18 mouse cellular contexts compared by ENCODE assay signal in genomic region chr17:10054375-10054774, GRCm38 (mm10).
DNase-seq lines count a peak whose midpoint lies in the region; ATAC-seq and TF ChIP-seq lines count a peak whose summit lies in the region.
"Had no signal": no experiment of that assay in that cellular context is flagged by ENCODE, and none has a peak within 500 bp of the region (broad histone marks: within the 10 kb centered on the region; RNA-seq: fewer than 3 reads in every experiment).

No protein-coding gene starts in this region.

- no peak for TF ChIP-seq CTCF in heart, adult 2 months (IDR thresholded peaks at IDR 0.05)

- no peak overlapping the region for H3K9ac ChIP-seq in heart, adult 2 months (ENCODE audit: low read depth, low read length)
- H3K9ac ChIP-seq: forebrain, embryonic 12.5 days; heart, embryonic 13.5 days; liver, embryonic 15.5 days; stomach, embryonic 15.5 days had no signal

- intact Hi-C loops in heart, adult 2 months (cut with DNase I): no loop called here

- no peak overlapping the region for H3K4me3 ChIP-seq in heart, adult 2 months
- H3K4me3 ChIP-seq: embryonic facial prominence, embryonic 10.5 days; forebrain, embryonic 12.5 days; heart, embryonic 13.5 days; liver, embryonic 15.5 days; stomach, embryonic 15.5 days had no signal

- H3K4me1 ChIP-seq in heart, adult 2 months (ENCODE audit: control insufficient read depth, insufficient read depth, low read length): no peaks in the 10 kb centered on the region; the same call in 1 of the 2 replicates
- H3K4me1 ChIP-seq: embryonic facial prominence, embryonic 10.5 days; forebrain, embryonic 12.5 days; liver, embryonic 15.5 days; stomach, embryonic 15.5 days had no signal

- no peaks in the 10 kb centered on the region for H3K36me3 ChIP-seq in heart, adult 2 months (ENCODE audit: control insufficient read depth, insufficient read depth, low read length)
- H3K36me3 ChIP-seq: embryonic facial prominence, embryonic 10.5 days; forebrain, embryonic 12.5 days; heart, embryonic 13.5 days; liver, embryonic 15.5 days; stomach, embryonic 15.5 days had no signal

- no peaks in the 10 kb centered on the region for H3K27me3 ChIP-seq in heart, adult 2 months (ENCODE audit: control insufficient read depth, insufficient read depth, low read length)
- H3K27me3 ChIP-seq: forebrain, embryonic 12.5 days; heart, embryonic 13.5 days; liver, embryonic 15.5 days; stomach, embryonic 15.5 days had no signal

- 0 out of 2 replicates have a peak, but pooled peaks have one; percentile 22 for TF ChIP-seq EP300 in heart, adult 2 months (IDR thresholded peaks at IDR 0.05; ENCODE audit: insufficient read depth, low read depth, low read length)

- no peak for ATAC-seq in erythroblast, adult 5-6 weeks (replicated peaks; ENCODE audit: low FRiP score, poor library complexity, severe bottlenecking)
- ATAC-seq in megakaryocyte progenitor cell, adult 5-6 weeks (replicated peaks; ENCODE audit: poor library complexity): no peak
- ATAC-seq: hindbrain, embryonic 16.5 days had no signal

- DNase-seq in heart, adult 2 months: peak; percentile 32 to 37
- no peak for DNase-seq in heart, adult 8-10 months (ENCODE audit: low spot score)
- DNase-seq in NIH3T3 (ENCODE audit: low read depth): peak; percentile 59
- peak; percentile 39 for DNase-seq in brain, adult 2 months (ENCODE audit: low read depth, low spot score)
- DNase-seq in lung, postnatal 14 days: peak; percentile 46
- DNase-seq in kidney, postnatal 10 days: no peak
- DNase-seq: cerebellum, postnatal 10 days; kidney, adult 9 months; right cerebral cortex, postnatal 14 days; thymus, postnatal 36 days had no signal

- no peak overlapping the region for H3K27ac ChIP-seq in heart, adult 2 months
- H3K27ac ChIP-seq: embryonic facial prominence, embryonic 10.5 days; forebrain, embryonic 12.5 days; heart, embryonic 13.5 days; liver, embryonic 15.5 days; stomach, embryonic 15.5 days had no signal

- TF ChIP-seq POLR2A in heart, adult 2 months (IDR thresholded peaks at IDR 0.05; ENCODE audit: insufficient read depth, low read depth, low read length): no peak

- no peaks in the 10 kb centered on the region for H3K79me2 ChIP-seq in heart, adult 2 months (replicated peaks; ENCODE audit: control insufficient read depth, insufficient read depth, low read length)

- 64% methylated on average over 5 of the region's 5 CpGs for WGBS in heart, adult 2 months

Comparison
In these comparisons a context has a peak if more than half of its experiments do, and no peak if none do; other contexts are left out.
1. DNase-seq: peak in heart, adult 2 months (2 of 2), NIH3T3 (single experiment), brain, adult 2 months (single experiment) and lung, postnatal 14 days (single experiment); none in heart, adult 8-10 months (single experiment) and kidney, postnatal 10 days (single experiment).